Mouse (Mus musculus) limb, embryonic 11.5 days (tissue): ENCODE data around the gene Asgr1. TPM values are rescaled to one million over a fixed set of nuclear protein-coding genes. Genes with fewer than 3 reads are reported as not detected.

Experiments
- ATAC-seq: fragments of 200-750 bp; cut with Nextera tagmentation; 2 replicates; pipeline ENCODE4 v1.8.0; 2017; ENCODE audit warnings: low read depth; ENCODE audit not compliant: insufficient number of reproducible peaks, low FRiP score, low TSS enrichment
- DNase-seq: peaks from one replicate; pipeline ENCODE4 v3.0.0-alpha.2; 2015; ENCODE audit warnings: low spot score
- H3K27ac ChIP-seq: fragments of 300-500 bp; sonication (generic); replicated peaks from 2 replicates; pipeline ENCODE4 v1.5.1; 2014; ENCODE audit warnings: low read depth, mild to moderate bottlenecking, low read length
- H3K27me3 ChIP-seq: fragments of 300-500 bp; sonication (generic); 2 replicates; pipeline ENCODE4 v1.6.1; 2014; ENCODE audit warnings: mild to moderate bottlenecking, low read length, mixed read lengths; ENCODE audit not compliant: control insufficient read depth, insufficient read depth
- H3K36me3 ChIP-seq: fragments of 300-500 bp; sonication (generic); 2 replicates; pipeline ENCODE4 v1.6.1; 2014; ENCODE audit warnings: mild to moderate bottlenecking, low read length, moderate library complexity, mixed read lengths; ENCODE audit not compliant: control insufficient read depth, insufficient read depth
- H3K4me1 ChIP-seq: fragments of 300-500 bp; sonication (generic); 2 replicates; pipeline ENCODE4 v1.6.1; 2014; ENCODE audit warnings: low read length, mixed read lengths; ENCODE audit not compliant: control insufficient read depth, insufficient read depth
- H3K4me2 ChIP-seq: fragments of 300-500 bp; sonication (generic); 2 replicates; pipeline ENCODE4 v1.6.1; 2014; ENCODE audit warnings: low read depth, mild to moderate bottlenecking, moderate library complexity; ENCODE audit not compliant: severe bottlenecking
- H3K4me3 ChIP-seq: fragments of 300-500 bp; sonication (generic); 2 replicates; pipeline ENCODE4 v1.5.1; 2014; ENCODE audit warnings: low read depth, low read length
- H3K9ac ChIP-seq: fragments of 300-500 bp; sonication (generic); 2 replicates; pipeline ENCODE4 v1.6.1; 2014; ENCODE audit warnings: mild to moderate bottlenecking, low read length
- H3K9me3 ChIP-seq: fragments of 300-500 bp; sonication (generic); 2 replicates; pipeline ENCODE4 v1.6.1; 2016; ENCODE audit warnings: low read length; ENCODE audit not compliant: control insufficient read depth
- WGBS: fragments of 180-500 bp; shearing (Covaris S2); extraction: QIAGEN DNeasy Blood & Tissue Kit; methylation state at CpG from one replicate; pipeline ENCODE4 v1.1.7; 2014; 5-methylcytosine and 5-hydroxymethylcytosine counted together
- polyA plus RNA-seq: library from polyadenylated mRNA; unstranded; fragments of >200 nt; fragmentation: Nextera tagmentation; extraction: Ambion mirVana; gene quantifications from 2 replicates; pipeline ENCODE4 v1.2.1, GENCODE M21; 2014

Asgr1 gene
- polyA plus RNA-seq, 1 experiment from 2014 or later, result 1.0 TPM

GRCm38 (mm10) chr11:70020022-70020631, 33.8 kb upstream of the Asgr1 start:
- 15% methylated on average over 8 of the region's 8 CpGs for WGBS
- H3K36me3 ChIP-seq, result no peaks in the 10 kb centered on the region
- H3K4me3 ChIP-seq, result peak overlapping the region; percentile 47
- ATAC-seq (no peak), DNase-seq (no peak)
- H3K4me1 ChIP-seq, result peaks cover 45% of the 10 kb centered on the region
- no peak overlapping the region; the same call in 1 of the 2 replicates for H3K9ac ChIP-seq
- no peaks in the 10 kb centered on the region for H3K9me3 ChIP-seq
- H3K27me3 ChIP-seq, result no peaks in the 10 kb centered on the region
- peak overlapping the region; percentile 59 for H3K4me2 ChIP-seq
- peak overlapping the region; percentile 77 for H3K27ac ChIP-seq

GRCm38 (mm10) chr11:70020731-70021263, 33.1 kb upstream of the Asgr1 start:
- 0% methylated on average over 8 of the region's 8 CpGs for WGBS

DNA sequence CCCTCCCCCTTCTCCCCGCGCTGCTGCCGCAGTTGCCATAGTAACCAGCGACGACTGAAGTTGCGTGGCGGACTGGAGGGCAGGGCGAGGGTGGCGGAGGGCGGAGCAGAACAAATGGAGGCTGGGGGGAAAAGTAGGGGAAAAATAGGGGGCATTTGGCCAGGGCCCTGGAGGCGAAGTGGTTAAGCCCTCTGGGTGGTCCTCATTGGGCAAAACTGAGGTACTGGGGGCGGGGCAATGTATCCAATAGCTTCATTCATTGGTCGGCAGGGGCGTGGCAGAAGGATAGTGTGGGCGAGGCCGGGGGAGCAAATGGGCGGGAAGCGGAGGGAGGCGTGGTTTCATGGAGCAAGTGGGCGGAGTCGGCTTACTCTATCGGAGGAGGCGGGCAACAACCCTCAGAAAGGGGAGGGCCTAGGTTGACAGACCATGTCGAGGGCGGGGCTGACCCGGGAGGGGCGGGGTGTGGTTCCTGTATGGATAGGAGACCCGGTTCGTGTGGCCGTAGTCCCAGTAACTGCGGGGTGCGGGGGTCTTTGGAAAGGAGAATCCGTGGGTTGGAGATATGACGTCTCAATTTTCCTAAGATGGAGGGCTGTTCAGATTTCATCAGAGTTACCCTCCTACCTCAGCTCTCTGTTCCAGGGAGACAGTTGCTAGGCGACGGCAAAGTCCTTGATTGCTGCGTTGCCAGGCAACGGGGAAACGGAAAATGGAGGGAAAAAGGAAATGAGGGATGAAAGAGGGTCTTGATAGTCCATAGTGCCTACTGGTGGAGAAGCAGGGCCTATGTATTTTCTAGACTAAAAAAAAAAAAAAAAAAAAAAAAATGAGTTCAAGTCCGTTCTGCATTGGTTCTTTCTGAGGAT, 32.4 kb upstream of the Asgr1 start:
- Histone ChIP-seq H3K36me3 (no peaks in the 10 kb centered on the region), H3K9ac (no peak overlapping the region; the same call in 1 of the 2 replicates), H3K9me3 (no peaks in the 10 kb centered on the region), H3K4me2 (peak overlapping the region; percentile 59), H3K27ac (0 out of 2 replicates have a peak overlapping the region, but pooled peaks have one; percentile 30), H3K4me1 (peaks cover 57% of the 10 kb centered on the region), H3K4me3 (peak overlapping the region; percentile 47), H3K27me3 (no peaks in the 10 kb centered on the region)
- ATAC-seq (peak; percentile 67), DNase-seq (peak; percentile 99)
- 2% methylated on average over 40 of the region's 40 CpGs for WGBS

More at GRCm38 (mm10) chr11:70020731-70021263, 33.1 kb upstream of the Asgr1 start:
- Histone ChIP-seq H3K27ac (0 out of 2 replicates have a peak overlapping the region, but pooled peaks have one; percentile 30), H3K4me1 (peaks cover 50% of the 10 kb centered on the region), H3K27me3 (no peaks in the 10 kb centered on the region), H3K9ac (peak overlapping the region; percentile 19; the same call in 1 of the 2 replicates), H3K4me3 (peak overlapping the region; percentile 47), H3K36me3 (no peaks in the 10 kb centered on the region), H3K9me3 (no peaks in the 10 kb centered on the region), H3K4me2 (peak overlapping the region; percentile 59)
- ATAC-seq (peak; percentile 82), DNase-seq (peak; percentile 81)

DNA sequence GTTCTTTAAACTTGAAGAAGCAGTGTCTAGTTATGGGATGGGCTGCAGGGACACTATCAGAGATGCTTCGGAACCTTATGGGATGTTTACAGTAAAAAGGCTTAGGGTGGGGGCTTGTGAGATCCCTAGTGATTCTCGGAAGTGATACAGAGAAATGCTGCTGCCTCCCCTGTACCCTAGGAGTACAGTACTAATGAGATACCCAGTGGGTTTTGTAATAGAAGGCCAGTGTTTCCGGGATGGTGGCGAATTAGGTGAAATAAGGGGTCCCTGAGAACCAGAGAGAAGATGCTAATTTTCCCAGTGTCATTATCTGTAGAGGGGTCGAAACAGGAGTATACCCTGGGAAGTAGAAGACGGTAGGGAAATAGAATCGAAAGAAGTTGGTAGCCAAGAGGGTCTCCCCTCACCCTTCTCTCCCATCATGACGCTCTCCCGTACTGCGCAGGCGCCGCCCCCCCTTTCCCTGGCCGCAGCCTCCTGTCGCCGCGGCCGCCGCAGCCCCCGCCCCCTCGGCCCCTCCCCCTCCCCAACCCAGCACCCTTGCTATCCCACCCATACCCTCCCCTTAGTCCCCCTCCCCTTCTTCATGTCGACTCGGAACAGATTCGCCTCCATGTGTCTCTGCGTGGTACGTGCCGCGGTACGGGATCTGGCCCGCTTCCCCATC, 30.3 kb upstream of the Asgr1 start:
- 8% methylated on average over 19 of the region's 29 CpGs for WGBS
- H3K4me2 ChIP-seq, result peak overlapping the region; percentile 55
- DNase-seq, result peak; percentile 70
- H3K27me3 ChIP-seq, result no peaks in the 10 kb centered on the region
- H3K27ac ChIP-seq, result no peak overlapping the region
- peak overlapping the region; percentile 32 for H3K4me3 ChIP-seq
- peak overlapping the region; percentile 13 for H3K9ac ChIP-seq
- H3K36me3 ChIP-seq, result no peaks in the 10 kb centered on the region
- peaks cover 62% of the 10 kb centered on the region for H3K4me1 ChIP-seq
- no peak for ATAC-seq
- H3K9me3 ChIP-seq, result no peaks in the 10 kb centered on the region

DNA sequence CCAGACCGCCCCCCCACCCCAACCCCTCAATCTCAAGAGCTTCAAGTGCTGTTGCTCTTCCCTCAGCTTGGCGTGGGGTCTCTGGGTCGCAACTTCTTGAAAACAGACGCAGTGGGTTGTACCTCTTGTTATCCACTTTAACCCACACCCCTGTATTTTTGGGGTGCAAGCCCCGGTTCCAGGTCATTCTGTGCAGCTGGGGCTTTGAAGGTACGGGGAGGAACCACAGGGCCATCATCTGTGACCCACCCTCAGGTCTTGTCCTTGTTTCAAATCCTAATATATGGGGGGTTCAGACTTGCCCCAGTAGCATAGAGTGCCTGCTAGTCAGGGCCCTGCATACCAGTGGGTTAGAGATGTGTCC, 29.8 kb upstream of the Asgr1 start:
- Histone ChIP-seq H3K4me3 (peak overlapping the region; percentile 32), H3K27me3 (no peaks in the 10 kb centered on the region), H3K36me3 (no peaks in the 10 kb centered on the region), H3K9me3 (no peaks in the 10 kb centered on the region), H3K4me2 (peak overlapping the region; percentile 55), H3K9ac (no peak overlapping the region; the same call in 1 of the 2 replicates), H3K27ac (no peak overlapping the region), H3K4me1 (peaks cover 63% of the 10 kb centered on the region)
- 17% methylated on average over 6 of the region's 6 CpGs for WGBS
- DNase-seq (no peak), ATAC-seq (no peak)

DNA sequence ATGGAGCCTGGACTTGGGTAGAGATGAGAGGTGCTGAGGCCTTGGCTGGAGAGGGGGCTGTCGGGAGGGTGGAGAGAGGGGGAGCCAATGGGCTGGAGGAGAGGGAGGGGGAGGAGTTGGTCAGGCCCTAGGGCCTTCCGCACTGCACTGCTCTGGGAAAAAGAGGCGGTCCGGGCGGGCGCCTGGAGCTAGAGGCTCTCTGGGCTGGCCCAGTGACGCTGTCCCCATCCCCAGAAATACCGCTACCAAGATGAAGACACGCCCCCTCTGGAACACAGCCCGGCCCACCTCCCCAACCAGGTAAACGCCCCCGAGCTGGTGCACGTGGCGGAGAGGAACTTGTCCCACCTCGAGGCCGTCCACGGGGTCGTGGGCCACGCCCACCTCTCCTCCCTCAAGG, 27.2 kb upstream of the Asgr1 start:
- Histone ChIP-seq H3K4me3 (no peak overlapping the region; the same call in 1 of the 2 replicates), H3K4me1 (peaks cover 59% of the 10 kb centered on the region), H3K9ac (no peak overlapping the region), H3K27me3 (no peaks in the 10 kb centered on the region), H3K4me2 (peak overlapping the region; percentile 45), H3K27ac (0 out of 2 replicates have a peak overlapping the region, but pooled peaks have one; percentile 8), H3K9me3 (no peaks in the 10 kb centered on the region), H3K36me3 (peaks cover 8% of the 10 kb centered on the region)
- ATAC-seq, result peak; percentile 68
- peak; percentile 77 for DNase-seq
- WGBS, result under 1% methylated on average over 14 of the region's 19 CpGs

- Histone ChIP-seq H3K27ac (no peak overlapping the region), H3K9me3 (no peaks in the 10 kb centered on the region), H3K4me2 (peak overlapping the region; percentile 45; the same call in 1 of the 2 replicates), H3K4me3 (no peak overlapping the region), H3K4me1 (peaks cover 55% of the 10 kb centered on the region), H3K36me3 (peaks cover 12% of the 10 kb centered on the region), H3K27me3 (no peaks in the 10 kb centered on the region), H3K9ac (no peak overlapping the region)
- DNase-seq (no peak), ATAC-seq (no peak)
- whole genome bisulfite sequencing, result 30% methylated on average over 9 of the region's 9 CpGs
These were observed 26.5 kb upstream of the Asgr1 start for GRCm38 (mm10) chr11:70027397-70027796.
